Mouse (Mus musculus): ENCODE measurements around the gene Antxr2. TPM values are rescaled to one million over a fixed set of nuclear protein-coding genes. Genes with fewer than 3 reads are reported as not detected.

Gene Antxr2
- polyA plus RNA-seq (2015; fragmentation: Nextera tagmentation; extraction: Ambion mirVana), result 11.3 and 12.4 TPM in 2 replicates

GRCm38 (mm10) chr5:98030902-98031641 is at the start of gene Antxr2:
Gene Antxr2 (minus strand): TSS chr5:98031043.
- no peak for TF ChIP-seq CTCF (IDR thresholded peaks at IDR 0.05; ENCODE audit: low read depth)
- H3K27me3 ChIP-seq (ENCODE audit: insufficient read depth, low read length), result no peaks in the 10 kb centered on the region
- 2% methylated on average over 57 of the region's 58 CpGs for WGBS
- H3K27ac ChIP-seq, result peak within 1 kb of the TSS; percentile 81
- no peaks in the 10 kb centered on the region for H3K9me3 ChIP-seq (replicated peaks; ENCODE audit: low read length)
- ATAC-seq (replicated peaks; ENCODE audit: low FRiP score, low read depth) (peak; percentile 73), DNase-seq (ENCODE audit: low spot score) (peak; percentile 77)
- 0 out of 2 replicates have a peak, but pooled peaks cover 4% of the 10 kb centered on the region for H3K36me3 ChIP-seq (ENCODE audit: insufficient read depth, low read length)
- peak within 1 kb of the TSS; percentile 85 for H3K4me3 ChIP-seq (replicated peaks; ENCODE audit: low read depth, low read length)
- H3K4me2 ChIP-seq (ENCODE audit: low read length), result peak within 1 kb of the TSS; percentile 92
- peak within 1 kb of the TSS; percentile 80 for H3K9ac ChIP-seq (ENCODE audit: low read depth, low read length)
- H3K4me1 ChIP-seq (replicated peaks; ENCODE audit: insufficient read depth, low read length), result no peaks in the 10 kb centered on the region; the same call in 1 of the 2 replicates

GRCm38 (mm10) chr5:98076612-98077011 is 45.8 kb upstream of the Antxr2 start:
- TF ChIP-seq CTCF (IDR thresholded peaks at IDR 0.05; ENCODE audit: low read depth), result no peak
- Histone ChIP-seq H3K27me3 (ENCODE audit: insufficient read depth, low read length) (no peaks in the 10 kb centered on the region), H3K4me3 (replicated peaks; ENCODE audit: low read depth, low read length) (no peak overlapping the region), H3K4me1 (replicated peaks; ENCODE audit: insufficient read depth, low read length) (no peaks in the 10 kb centered on the region), H3K4me2 (ENCODE audit: low read length) (no peak overlapping the region), H3K9ac (ENCODE audit: low read depth, low read length) (no peak overlapping the region), H3K9me3 (replicated peaks; ENCODE audit: low read length) (no peaks in the 10 kb centered on the region), H3K27ac (no peak overlapping the region), H3K36me3 (ENCODE audit: insufficient read depth, low read length) (no peaks in the 10 kb centered on the region)
- no peak for ATAC-seq (replicated peaks; ENCODE audit: low FRiP score, low read depth)
- DNase-seq (ENCODE audit: low spot score), result no peak
- WGBS, result 47% methylated on average over 3 of the region's 3 CpGs

GRCm38 (mm10) chr5:98069191-98069590 is 38.3 kb upstream of the Antxr2 start:
- ATAC-seq (replicated peaks; ENCODE audit: low FRiP score, low read depth) (no peak), DNase-seq (ENCODE audit: low spot score) (no peak)
- Histone ChIP-seq H3K9ac (ENCODE audit: low read depth, low read length) (no peak overlapping the region), H3K4me2 (ENCODE audit: low read length) (no peak overlapping the region), H3K4me1 (replicated peaks; ENCODE audit: insufficient read depth, low read length) (no peaks in the 10 kb centered on the region), H3K27me3 (ENCODE audit: insufficient read depth, low read length) (no peaks in the 10 kb centered on the region), H3K4me3 (replicated peaks; ENCODE audit: low read depth, low read length) (no peak overlapping the region), H3K9me3 (replicated peaks; ENCODE audit: low read length) (no peaks in the 10 kb centered on the region), H3K36me3 (ENCODE audit: insufficient read depth, low read length) (no peaks in the 10 kb centered on the region), H3K27ac (no peak overlapping the region)
- WGBS, result 52% methylated on average over 4 of the region's 4 CpGs
- TF ChIP-seq CTCF (IDR thresholded peaks at IDR 0.05; ENCODE audit: low read depth), result no peak

- DNase-seq (ENCODE audit: low spot score), result no peak
- Histone ChIP-seq H3K9ac (ENCODE audit: low read depth, low read length) (no peak overlapping the region), H3K4me2 (ENCODE audit: low read length) (no peak overlapping the region), H3K4me3 (replicated peaks; ENCODE audit: low read depth, low read length) (no peak overlapping the region), H3K9me3 (replicated peaks; ENCODE audit: low read length) (no peaks in the 10 kb centered on the region), H3K27ac (no peak overlapping the region), H3K36me3 (ENCODE audit: insufficient read depth, low read length) (no peaks in the 10 kb centered on the region), H3K4me1 (replicated peaks; ENCODE audit: insufficient read depth, low read length) (no peaks in the 10 kb centered on the region), H3K27me3 (ENCODE audit: insufficient read depth, low read length) (no peaks in the 10 kb centered on the region)
- TF ChIP-seq CTCF (IDR thresholded peaks at IDR 0.05; ENCODE audit: low read depth), result no peak
- 95% methylated on average over 6 of the region's 6 CpGs for WGBS
- no peak for ATAC-seq (replicated peaks; ENCODE audit: low FRiP score, low read depth)
Measured at GRCm38 (mm10) chr5:98055275-98055674, 24.4 kb upstream of the Antxr2 start.

GRCm38 (mm10) chr5:98054834-98055233 is 24.0 kb upstream of the Antxr2 start:
- Histone ChIP-seq H3K27ac (no peak overlapping the region), H3K4me2 (ENCODE audit: low read length) (no peak overlapping the region), H3K36me3 (ENCODE audit: insufficient read depth, low read length) (no peaks in the 10 kb centered on the region), H3K4me3 (replicated peaks; ENCODE audit: low read depth, low read length) (no peak overlapping the region), H3K4me1 (replicated peaks; ENCODE audit: insufficient read depth, low read length) (no peaks in the 10 kb centered on the region), H3K9me3 (replicated peaks; ENCODE audit: low read length) (no peaks in the 10 kb centered on the region), H3K9ac (ENCODE audit: low read depth, low read length) (no peak overlapping the region), H3K27me3 (ENCODE audit: insufficient read depth, low read length) (no peaks in the 10 kb centered on the region)
- ATAC-seq (replicated peaks; ENCODE audit: low FRiP score, low read depth), result no peak
- WGBS, result 89% methylated on average over 1 of the region's 1 CpGs
- no peak for DNase-seq (ENCODE audit: low spot score)
- TF ChIP-seq CTCF (IDR thresholded peaks at IDR 0.05; ENCODE audit: low read depth), result no peak

- H3K27ac ChIP-seq, result no peak overlapping the region
- DNase-seq (ENCODE audit: low spot score) (no peak), ATAC-seq (replicated peaks; ENCODE audit: low FRiP score, low read depth) (no peak)
- no peak overlapping the region for H3K4me2 ChIP-seq (ENCODE audit: low read length)
- WGBS, result 76% methylated on average over 2 of the region's 2 CpGs
- TF ChIP-seq CTCF (IDR thresholded peaks at IDR 0.05; ENCODE audit: low read depth), result no peak
- no peaks in the 10 kb centered on the region for H3K27me3 ChIP-seq (ENCODE audit: insufficient read depth, low read length)
- no peaks in the 10 kb centered on the region for H3K9me3 ChIP-seq (replicated peaks; ENCODE audit: low read length)
- H3K36me3 ChIP-seq (ENCODE audit: insufficient read depth, low read length), result no peaks in the 10 kb centered on the region
- H3K9ac ChIP-seq (ENCODE audit: low read depth, low read length), result no peak overlapping the region
- no peaks in the 10 kb centered on the region for H3K4me1 ChIP-seq (replicated peaks; ENCODE audit: insufficient read depth, low read length)
- H3K4me3 ChIP-seq (replicated peaks; ENCODE audit: low read depth, low read length), result no peak overlapping the region
Measured at GRCm38 (mm10) chr5:98034928-98035327, 4.1 kb upstream of the Antxr2 start.

Data from kidney, postnatal 0 days (tissue).